In the genomic region with DNA sequence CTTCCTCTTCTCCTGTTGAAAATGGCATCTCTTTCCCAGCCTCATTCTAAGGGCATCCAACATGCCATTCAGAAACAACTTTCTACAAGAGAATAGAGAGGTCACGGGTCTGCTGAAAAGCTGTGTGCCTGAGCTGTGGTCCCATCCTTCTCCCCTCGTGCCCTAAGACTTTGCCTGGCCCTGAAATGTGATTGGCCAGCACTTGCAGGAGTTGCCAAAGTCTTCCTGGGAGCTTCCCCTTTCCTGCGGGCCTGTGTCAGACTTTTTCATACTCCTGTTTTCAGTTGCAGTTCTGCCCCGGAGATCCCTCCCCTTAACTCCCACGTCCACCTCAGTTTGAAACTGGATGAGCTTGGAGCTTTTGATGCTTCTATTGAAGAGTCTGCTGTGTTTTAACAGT, we compare ENCODE assay signal across 23 mouse cellular contexts. TPM values are rescaled to one million over a fixed set of nuclear protein-coding genes. Genes with fewer than 3 reads are reported as not detected.
DNase-seq lines count a peak whose midpoint lies in the region; ATAC-seq and TF ChIP-seq lines count a peak whose summit lies in the region.
"Had no signal": no experiment of that assay in that cellular context is flagged by ENCODE, and none has a peak within 500 bp of the region (broad histone marks: within the 10 kb centered on the region; RNA-seq: fewer than 3 reads in every experiment).

No protein-coding gene starts in this region.

- DNase-seq in heart, embryonic 10.5 days (ENCODE audit: low spot score), result peak; percentile 30
- no peak for DNase-seq in heart, postnatal 36 days
- DNase-seq in CH12.LX (ENCODE audit: extremely low read depth), result no peak
- DNase-seq in MEL (ENCODE audit: low read depth, low spot score), result peak; percentile 33
- DNase-seq in ovary, postnatal 10 days (ENCODE audit: low spot score), result no peak
- no peak for DNase-seq in liver, postnatal 0 days
- DNase-seq: adrenal gland, adult 2 months; adrenal gland, postnatal 25 days; cerebellum, adult 11 months; cerebellum, adult 9-10 months; cerebellum, postnatal 25 days; gastrocnemius, postnatal 36 days; heart, postnatal 4 days; kidney, adult 18-20 months had no signal

- H3K27ac ChIP-seq in heart, embryonic 10.5 days, result no peak overlapping the region
- H3K27ac ChIP-seq in CH12.LX (ENCODE audit: insufficient read depth, low read depth) (peak overlapping the region; percentile 92), MEL (ENCODE audit: control insufficient read depth, low read depth, low read length) (no peak overlapping the region)
- H3K27ac ChIP-seq in liver, postnatal 0 days (ENCODE audit: low read depth), result no peak overlapping the region
- H3K27ac ChIP-seq: embryonic facial prominence, embryonic 12.5 days; forebrain, embryonic 15.5 days; heart, embryonic 15.5 days; hindbrain, embryonic 14.5 days; intestine, embryonic 15.5 days had no signal

- peak; percentile 50; the same call in 1 of the 2 replicates for TF ChIP-seq EP300 in CH12.LX (IDR thresholded peaks at IDR 0.05; ENCODE audit: low read length)
- TF ChIP-seq EP300 in MEL (IDR thresholded peaks at IDR 0.05; ENCODE audit: low read depth in 1 of 2, low read length in 2 of 2), result no peak
- TF ChIP-seq EP300 in liver, postnatal 0 days (IDR thresholded peaks at IDR 0.05; ENCODE audit: low read depth), result no peak

- intact Hi-C loops in heart, postnatal 36 days (cut with DNase I), result no loop called here

- H3K9me3 ChIP-seq in heart, embryonic 10.5 days, result no peaks in the 10 kb centered on the region
- peaks cover 3% of the 10 kb centered on the region for H3K9me3 ChIP-seq in CH12.LX (replicated peaks; ENCODE audit: low read length)
- no peaks in the 10 kb centered on the region for H3K9me3 ChIP-seq in MEL (replicated peaks; ENCODE audit: insufficient read depth, low read length)
- H3K9me3 ChIP-seq in liver, postnatal 0 days (ENCODE audit: low read length), result no peaks in the 10 kb centered on the region
- H3K9me3 ChIP-seq: embryonic facial prominence, embryonic 12.5 days; forebrain, embryonic 15.5 days; G1E; heart, embryonic 15.5 days; intestine, embryonic 15.5 days had no signal

- TF ChIP-seq RAD21 in CH12.LX (IDR thresholded peaks at IDR 0.05; ENCODE audit: low read depth, low read length) (no peak), MEL (IDR thresholded peaks at IDR 0.05; ENCODE audit: low read depth, low read length) (no peak)

- H3K27me3 ChIP-seq in heart, embryonic 10.5 days (ENCODE audit: insufficient read depth, poor library complexity, severe bottlenecking), result no peaks in the 10 kb centered on the region
- no peaks in the 10 kb centered on the region for H3K27me3 ChIP-seq in CH12.LX (replicated peaks)
- no peaks in the 10 kb centered on the region; a peak in 1 of 4 replicates for H3K27me3 ChIP-seq in MEL (ENCODE audit: control insufficient read depth in 1 of 2, insufficient read depth in 2 of 2, low read length in 2 of 2)
- H3K27me3 ChIP-seq in liver, postnatal 0 days (ENCODE audit: insufficient read depth, low read length), result no peaks in the 10 kb centered on the region
- H3K27me3 ChIP-seq: embryonic facial prominence, embryonic 12.5 days; forebrain, embryonic 15.5 days; heart, embryonic 15.5 days; intestine, embryonic 15.5 days had no signal

- TF ChIP-seq CTCF in CH12.LX (conservative IDR thresholded peaks at IDR 0.05 in 1 of 2, IDR thresholded peaks at IDR 0.05 in 1 of 2; ENCODE audit: low read depth in 2 of 2, low read length in 2 of 2), result no peak
- TF ChIP-seq CTCF in MEL (IDR thresholded peaks at IDR 0.05 in 2 of 3, conservative IDR thresholded peaks at IDR 0.05 in 1 of 3; ENCODE audit: control insufficient read depth in 1 of 3, insufficient read depth in 1 of 3, low read depth in 2 of 3, low read length in 3 of 3, poor library complexity in 1 of 3, severe bottlenecking in 1 of 3), result no peak
- TF ChIP-seq CTCF in liver, postnatal 0 days (IDR thresholded peaks at IDR 0.05; ENCODE audit: low read depth), result no peak

- no peak overlapping the region for H3K4me3 ChIP-seq in heart, embryonic 10.5 days
- H3K4me3 ChIP-seq in CH12.LX (replicated peaks in 1 of 3; ENCODE audit: low read depth in 2 of 3, low read length in 2 of 3, poor library complexity in 1 of 3), result peak overlapping the region; percentile 24 to 63 (median 55)
- H3K4me3 ChIP-seq in MEL (ENCODE audit: control insufficient read depth in 1 of 2, insufficient read depth in 1 of 2, low read depth in 2 of 2, low read length in 2 of 2), result no peak overlapping the region
- no peak overlapping the region for H3K4me3 ChIP-seq in liver, postnatal 0 days (ENCODE audit: low read depth, low read length)
- H3K4me3 ChIP-seq: embryonic facial prominence, embryonic 12.5 days; forebrain, embryonic 15.5 days; heart, embryonic 15.5 days; intestine, embryonic 15.5 days had no signal

- dilution Hi-C loops in CH12.LX (cut with MboI; ENCODE audit: extremely low pct_ligation_motif_present, extremely low pct_unique_long_range_greater_than_20kb, low sequenced_read_pairs), result no loop called here

- in situ Hi-C loops in CH12.LX (cut with MboI; ENCODE audit: low pct_ligation_motif_present, low pct_unique_long_range_greater_than_20kb, low sequenced_read_pairs), result no loop called here

- peaks cover 34% of the 10 kb centered on the region for H3K79me2 ChIP-seq in CH12.LX (replicated peaks; ENCODE audit: control insufficient read depth, extremely low read depth, insufficient read depth, poor library complexity, severe bottlenecking)
- H3K79me2 ChIP-seq in MEL (ENCODE audit: control insufficient read depth, insufficient read depth, low read length, poor library complexity), result no peaks in the 10 kb centered on the region

- H3K4me2 ChIP-seq in CH12.LX (ENCODE audit: insufficient read depth, low read depth, poor library complexity, severe bottlenecking), result peak overlapping the region; percentile 89
- no peak overlapping the region for H3K4me2 ChIP-seq in liver, postnatal 0 days (ENCODE audit: low read depth, low read length)
- H3K4me2 ChIP-seq: embryonic facial prominence, embryonic 12.5 days; forebrain, embryonic 15.5 days; heart, embryonic 15.5 days; hindbrain, embryonic 14.5 days; intestine, embryonic 15.5 days had no signal

- H3K9ac ChIP-seq in CH12.LX (ENCODE audit: insufficient read depth, low read depth), result peak overlapping the region; percentile 55
- no peak overlapping the region for H3K9ac ChIP-seq in MEL (ENCODE audit: control insufficient read depth, low read depth, low read length, poor library complexity, severe bottlenecking)
- no peak overlapping the region for H3K9ac ChIP-seq in liver, postnatal 0 days (replicated peaks)
- H3K9ac ChIP-seq: embryonic facial prominence, embryonic 12.5 days; forebrain, embryonic 15.5 days; heart, embryonic 15.5 days; hindbrain, embryonic 14.5 days; intestine, embryonic 15.5 days had no signal

- H3K36me3 ChIP-seq in heart, embryonic 10.5 days, result no peaks in the 10 kb centered on the region
- H3K36me3 ChIP-seq in CH12.LX (replicated peaks in 1 of 2; ENCODE audit: control insufficient read depth in 1 of 2, insufficient read depth in 1 of 2, low read length in 1 of 2), result peaks cover 0 to 26% of the 10 kb centered on the region in 2 experiments
- no peaks in the 10 kb centered on the region for H3K36me3 ChIP-seq in MEL (ENCODE audit: control insufficient read depth in 1 of 2, insufficient read depth in 2 of 2, low read length in 2 of 2)
- H3K36me3 ChIP-seq in liver, postnatal 0 days (replicated peaks; ENCODE audit: insufficient read depth, low read length), result no peaks in the 10 kb centered on the region
- H3K36me3 ChIP-seq: embryonic facial prominence, embryonic 12.5 days; forebrain, embryonic 15.5 days; G1E; heart, embryonic 15.5 days; intestine, embryonic 15.5 days had no signal

- 70% methylated on average over 5 of the region's 5 CpGs for WGBS in heart, embryonic 10.5 days
- 42% methylated on average over 5 of the region's 5 CpGs for WGBS in liver, postnatal 0 days (ENCODE audit: insufficient replicate concordance)

- TF ChIP-seq POLR2A in CH12.LX (IDR thresholded peaks at IDR 0.05; ENCODE audit: low read depth, low read length) (no peak), MEL (IDR thresholded peaks at IDR 0.05; ENCODE audit: control insufficient read depth in 1 of 2, insufficient read depth in 1 of 2, low read depth in 1 of 2, low read length in 2 of 2, poor library complexity in 1 of 2) (no peak)

- peak; percentile 45 for ATAC-seq in megakaryocyte, adult 5-6 weeks (ENCODE audit: poor library complexity, severe bottlenecking)
- ATAC-seq in liver, postnatal 0 days, result no peak
- ATAC-seq: forebrain, embryonic 15.5 days; intestine, embryonic 15.5 days; Patski had no signal

- no peaks in the 10 kb centered on the region for H3K4me1 ChIP-seq in heart, embryonic 10.5 days
- H3K4me1 ChIP-seq in CH12.LX (ENCODE audit: control insufficient read depth in 1 of 2, insufficient read depth in 2 of 2) (peaks cover 17 to 74% of the 10 kb centered on the region in 2 experiments), MEL (ENCODE audit: control insufficient read depth in 1 of 2, insufficient read depth in 2 of 2, low read length in 2 of 2) (no peaks in the 10 kb centered on the region)
- H3K4me1 ChIP-seq in liver, postnatal 0 days (ENCODE audit: insufficient read depth), result no peaks in the 10 kb centered on the region
- H3K4me1 ChIP-seq: embryonic facial prominence, embryonic 12.5 days; forebrain, embryonic 15.5 days; heart, embryonic 15.5 days; intestine, embryonic 15.5 days had no signal

RNA-seq across cellular contexts. Expression of a gene that starts 24.9 kb away (rescaled TPM):
- polyA plus RNA-seq in heart, embryonic 10.5 days (2016; fragmentation: Nextera tagmentation; extraction: Ambion mirVana), result 0.30 TPM in 2 replicates
- 1 to 10 TPM; 1.9 to 2.6 TPM for total RNA-seq in heart, postnatal 36 days (2021)
- total RNA-seq in CH12.LX (2012; rRNA removed), result 60.0 and 113 TPM in 2 replicates
- 191 and 196 TPM in 2 replicates for total RNA-seq in CH12.LX (2014; rRNA removed)
- 91.9 and 102 TPM in 2 replicates for polyA plus RNA-seq in CH12.LX (2012; ENCODE audit: insufficient read length, low read depth)
- total RNA-seq in MEL (2012; rRNA removed), result not detected in 2 replicates
- polyA plus RNA-seq in MEL (2012; ENCODE audit: insufficient read depth in 1 of 2, insufficient read length in 2 of 2, low read depth in 1 of 2, low replicate concordance in 2 of 2, missing spikeins in 1 of 2), result not detected
- 31.9 and 32.8 TPM in 2 replicates for total RNA-seq in megakaryocyte, adult 5-6 weeks (2015)
- 28.1 and 39.5 TPM in 2 replicates for total RNA-seq in megakaryocyte, adult 5-6 weeks (2017)
- 7.7 and 9.3 TPM in 2 replicates for polyA plus RNA-seq in liver, postnatal 0 days (2015; fragmentation: Nextera tagmentation; extraction: Ambion mirVana)
- total RNA-seq: G1E had no signal
- polyA plus RNA-seq: G1E, Patski had no signal

RNA-seq across cellular contexts. Expression of a gene that starts 52.8 kb away (rescaled TPM):
- 0.11 and 0.44 TPM in 2 replicates for polyA plus RNA-seq in heart, embryonic 10.5 days (2016; fragmentation: Nextera tagmentation; extraction: Ambion mirVana)
- total RNA-seq in heart, postnatal 36 days (2021), result not detected
- total RNA-seq in CH12.LX (2012; rRNA removed), result 0.34 and 0.76 TPM in 2 replicates
- 0.34 and 0.80 TPM in 2 replicates for total RNA-seq in CH12.LX (2014; rRNA removed)
- 0.81 and 1.1 TPM in 2 replicates for polyA plus RNA-seq in CH12.LX (2012; ENCODE audit: insufficient read length, low read depth)
- not detected in 2 replicates for total RNA-seq in MEL (2012; rRNA removed)
- not detected for polyA plus RNA-seq in MEL (2012; ENCODE audit: insufficient read depth in 1 of 2, insufficient read length in 2 of 2, low read depth in 1 of 2, low replicate concordance in 2 of 2, missing spikeins in 1 of 2)
- total RNA-seq in megakaryocyte, adult 5-6 weeks (2015), result 0.32 TPM in 1 of 2 replicates, not detected in the other
- 0.08 and 0.26 TPM in 2 replicates for total RNA-seq in megakaryocyte, adult 5-6 weeks (2017)
- polyA plus RNA-seq in liver, postnatal 0 days (2015; fragmentation: Nextera tagmentation; extraction: Ambion mirVana), result 0.19 and 0.30 TPM in 2 replicates
- total RNA-seq: adrenal gland, adult 2 months; adrenal gland, postnatal 25 days; gastrocnemius, postnatal 36 days; heart, adult 8-10 months; heart, postnatal 4 days had no signal
- polyA plus RNA-seq: adrenal gland, adult 2 months; G1E; Patski had no signal

Comparison
In these comparisons a context has a peak if more than half of its experiments do, and no peak if none do; other contexts are left out.
1. DNase-seq: peak in heart, embryonic 10.5 days (single experiment) and MEL (single experiment); none in heart, postnatal 36 days (0 of 2), CH12.LX (single experiment), ovary, postnatal 10 days (single experiment) and liver, postnatal 0 days (single experiment).
2. H3K4me3 ChIP-seq: peak in CH12.LX (3 of 3); none in heart, embryonic 10.5 days (single experiment), MEL (0 of 2) and liver, postnatal 0 days (single experiment).
3. RNA of a gene that starts 24.9 kb away (total RNA-seq): 60.0 to 196 TPM in CH12.LX and 28.1 to 39.5 TPM in megakaryocyte, adult 5-6 weeks; 1.9 to 2.6 TPM in heart, postnatal 36 days and not detected in MEL; every median in the first group is over 4 times any median in the second.